Mouse (Mus musculus) mesoderm, embryonic 11.5 days (tissue): ENCODE data around the gene Slc39a13.
"Not testable (repeated sequence)": the region's sequence is repeated elsewhere in the genome, so short reads cannot be mapped to it uniquely, and the experiment has no call there.

Source experiments
- DNase-seq: peaks from one replicate; pipeline ENCODE4 v3.0.0-alpha.2; 2012; ENCODE audit warnings: low read depth, low spot score

Gene Slc39a13

GRCm38 (mm10) chr2:91070076-91070800 is at the start of gene Slc39a13:
Gene Slc39a13 (minus strand): TSS chr2:91070417.
- DNase-seq = peak; percentile 95

- DNase-seq = no peak
Measured at GRCm38 (mm10) chr2:91119551-91119950, 49.3 kb upstream of the Slc39a13 start.

GRCm38 (mm10) chr2:91119061-91119460 is 48.8 kb upstream of the Slc39a13 start:
- DNase-seq = no peak

- DNase-seq = no peak
Measured at GRCm38 (mm10) chr2:91118647-91119046, 48.4 kb upstream of the Slc39a13 start.

GRCm38 (mm10) chr2:91117585-91118275 is 47.5 kb upstream of the Slc39a13 start, which contains the start of gene Mybpc3:
Gene Mybpc3 (plus strand): TSS chr2:91118144.
- DNase-seq = no peak

GRCm38 (mm10) chr2:91116842-91117241 is 46.6 kb upstream of the Slc39a13 start:
- no peak for DNase-seq

- DNase-seq = no peak
Measured at GRCm38 (mm10) chr2:91115578-91115970, 45.4 kb upstream of the Slc39a13 start.

GRCm38 (mm10) chr2:91114781-91115577 is 44.8 kb upstream of the Slc39a13 start:
- DNase-seq = peak; percentile 95

- no peak for DNase-seq
Measured at GRCm38 (mm10) chr2:91113852-91114251, 43.6 kb upstream of the Slc39a13 start.

- DNase-seq = no peak
Measured at GRCm38 (mm10) chr2:91113334-91113733, 43.1 kb upstream of the Slc39a13 start.

GRCm38 (mm10) chr2:91112491-91112890 is 42.3 kb upstream of the Slc39a13 start:
- no peak for DNase-seq

- DNase-seq = not testable (repeated sequence)
Measured at GRCm38 (mm10) chr2:91111832-91112231, 41.6 kb upstream of the Slc39a13 start.

- no peak for DNase-seq
Measured at GRCm38 (mm10) chr2:91110429-91110828, 40.2 kb upstream of the Slc39a13 start.

GRCm38 (mm10) chr2:91109807-91110385 is 39.7 kb upstream of the Slc39a13 start:
- DNase-seq = no peak

GRCm38 (mm10) chr2:91109241-91109640 is 39.0 kb upstream of the Slc39a13 start:
- DNase-seq = no peak

- DNase-seq = no peak
Measured at GRCm38 (mm10) chr2:91108156-91108555, 37.9 kb upstream of the Slc39a13 start.

- DNase-seq = peak; percentile 88
Measured at GRCm38 (mm10) chr2:91101124-91101740, 31.0 kb upstream of the Slc39a13 start.

GRCm38 (mm10) chr2:91098156-91098555 is 27.9 kb upstream of the Slc39a13 start:
- no peak for DNase-seq

- DNase-seq = no peak
Measured at GRCm38 (mm10) chr2:91097015-91097414, 26.8 kb upstream of the Slc39a13 start.

- no peak for DNase-seq
Measured at GRCm38 (mm10) chr2:91096524-91096923, 26.3 kb upstream of the Slc39a13 start.

- no peak for DNase-seq
Measured at GRCm38 (mm10) chr2:91090827-91091226, 20.6 kb upstream of the Slc39a13 start.
